Mouse (Mus musculus) forebrain, embryonic 12.5 days (tissue): Measurements from ENCODE around the gene Tet3. TPM values are rescaled to one million over a fixed set of nuclear protein-coding genes. Genes with fewer than 3 reads are reported as not detected.
A peak's percentile ranks its signal among the peaks of the same experiment; 100 is the strongest.

Source experiments
- ATAC-seq: fragments of 200-750 bp; cut with Nextera tagmentation; 2 replicates; pipeline ENCODE4 v1.8.0; 2017; ENCODE audit warnings: moderate TSS enrichment; ENCODE audit not compliant: low FRiP score
- H3K27ac ChIP-seq: fragments of 300-500 bp; sonication (generic); 2 replicates; pipeline ENCODE4 v1.5.1; 2016; ENCODE audit warnings: mild to moderate bottlenecking
- H3K27me3 ChIP-seq: fragments of 300-500 bp; sonication (generic); 2 replicates; pipeline ENCODE4 v1.6.1; 2016; ENCODE audit warnings: mild to moderate bottlenecking
- H3K36me3 ChIP-seq: fragments of 300-500 bp; sonication (generic); replicated peaks from 2 replicates; pipeline ENCODE4 v1.6.1; 2016; ENCODE audit warnings: mild to moderate bottlenecking
- H3K4me1 ChIP-seq: fragments of 300-500 bp; sonication (generic); 2 replicates; pipeline ENCODE4 v1.6.1; 2016
- H3K4me2 ChIP-seq: fragments of 300-500 bp; sonication (generic); 2 replicates; pipeline ENCODE4 v1.6.1; 2016; ENCODE audit warnings: mild to moderate bottlenecking, moderate library complexity
- H3K4me3 ChIP-seq: fragments of 300-500 bp; sonication (generic); replicated peaks from 2 replicates; pipeline ENCODE4 v1.5.1; 2016; ENCODE audit warnings: mild to moderate bottlenecking
- H3K9ac ChIP-seq: fragments of 300-500 bp; sonication (generic); 2 replicates; pipeline ENCODE4 v1.6.1; 2016; ENCODE audit warnings: mild to moderate bottlenecking
- H3K9me3 ChIP-seq: fragments of 300-500 bp; sonication (generic); 2 replicates; pipeline ENCODE4 v1.6.1; 2016
- WGBS: fragments of 180-500 bp; shearing (Covaris S2); methylation state at CpG from one replicate; pipeline ENCODE4 v1.1.7; 2016; 5-methylcytosine and 5-hydroxymethylcytosine counted together
- polyA plus RNA-seq: library from polyadenylated mRNA; unstranded; fragments of >200 nt; fragmentation: Nextera tagmentation; extraction: Ambion mirVana; gene quantifications from 2 replicates; pipeline ENCODE4 v1.2.1, GENCODE M21; 2016

The Tet3 gene
- polyA plus RNA-seq, 1 experiment from 2014 or later, result 62.7 TPM

- Histone ChIP-seq H3K4me1 (no peaks in the 10 kb centered on the region), H3K4me2 (no peak overlapping the region), H3K27ac (no peak overlapping the region), H3K4me3 (no peak overlapping the region), H3K9ac (no peak overlapping the region), H3K9me3 (no peaks in the 10 kb centered on the region), H3K36me3 (no peaks in the 10 kb centered on the region), H3K27me3 (peaks cover 4% of the 10 kb centered on the region; the same call in 1 of the 2 replicates)
- ATAC-seq, result no peak
Measured at GRCm38 (mm10) chr6:83464011-83464410, 5.1 kb upstream of the Tet3 start.

GRCm38 (mm10) chr6:83456984-83457810 is 1.7 kb downstream of the Tet3 start:
- no peaks in the 10 kb centered on the region for H3K36me3 ChIP-seq
- WGBS, result 3% methylated on average over 33 of the region's 33 CpGs
- H3K4me1 ChIP-seq, result peaks cover 48% of the 10 kb centered on the region
- H3K9me3 ChIP-seq, result no peaks in the 10 kb centered on the region
- no peak for ATAC-seq
- H3K27me3 ChIP-seq, result peaks cover 10% of the 10 kb centered on the region; the same call in 1 of the 2 replicates
- H3K4me2 ChIP-seq, result peak overlapping the region; percentile 90
- H3K4me3 ChIP-seq, result peak overlapping the region; percentile 92
- peak overlapping the region; percentile 95 for H3K9ac ChIP-seq
- H3K27ac ChIP-seq, result peak overlapping the region; percentile 97

- ATAC-seq, result peak; percentile 80
- Histone ChIP-seq H3K27ac (peak overlapping the region; percentile 97), H3K9me3 (no peaks in the 10 kb centered on the region), H3K27me3 (peaks cover 10% of the 10 kb centered on the region; the same call in 1 of the 2 replicates), H3K4me1 (peaks cover 56% of the 10 kb centered on the region), H3K36me3 (no peaks in the 10 kb centered on the region), H3K9ac (peak overlapping the region; percentile 95), H3K4me2 (peak overlapping the region; percentile 90), H3K4me3 (peak overlapping the region; percentile 92)
- WGBS, result 2% methylated on average over 30 of the region's 105 CpGs
Measured at GRCm38 (mm10) chr6:83456131-83456983, 2.5 kb downstream of the Tet3 start.

GRCm38 (mm10) chr6:83455328-83456130 is 3.4 kb downstream of the Tet3 start:
- peak overlapping the region; percentile 97 for H3K27ac ChIP-seq
- peaks cover 64% of the 10 kb centered on the region for H3K4me1 ChIP-seq
- H3K4me3 ChIP-seq, result peak overlapping the region; percentile 92
- 3% methylated on average over 11 of the region's 41 CpGs for WGBS
- H3K36me3 ChIP-seq, result no peaks in the 10 kb centered on the region; the same call in 1 of the 2 replicates
- ATAC-seq, result peak; percentile 66
- peaks cover 10% of the 10 kb centered on the region; the same call in 1 of the 2 replicates for H3K27me3 ChIP-seq
- H3K4me2 ChIP-seq, result peak overlapping the region; percentile 90
- H3K9ac ChIP-seq, result peak overlapping the region; percentile 95
- no peaks in the 10 kb centered on the region for H3K9me3 ChIP-seq

- Histone ChIP-seq H3K4me2 (peak overlapping the region; percentile 90), H3K27me3 (0 out of 2 replicates have a peak, but pooled peaks cover 5% of the 10 kb centered on the region), H3K36me3 (peaks cover 6% of the 10 kb centered on the region; the same call in 1 of the 2 replicates), H3K27ac (no peak overlapping the region), H3K9me3 (no peaks in the 10 kb centered on the region), H3K4me1 (peaks cover 76% of the 10 kb centered on the region), H3K4me3 (peak overlapping the region; percentile 92), H3K9ac (peak overlapping the region; percentile 95)
- no peak for ATAC-seq
- WGBS, result 51% methylated on average over 11 of the region's 11 CpGs
Measured at GRCm38 (mm10) chr6:83453706-83454105, 5.2 kb downstream of the Tet3 start.

- H3K27ac ChIP-seq, result no peak overlapping the region
- WGBS, result 82% methylated on average over 7 of the region's 9 CpGs
- no peaks in the 10 kb centered on the region for H3K27me3 ChIP-seq
- peaks cover 20% of the 10 kb centered on the region for H3K36me3 ChIP-seq
- no peak for ATAC-seq
- no peaks in the 10 kb centered on the region for H3K9me3 ChIP-seq
- no peak overlapping the region for H3K9ac ChIP-seq
- peaks cover 72% of the 10 kb centered on the region for H3K4me1 ChIP-seq
- no peak overlapping the region for H3K4me2 ChIP-seq
- no peak overlapping the region for H3K4me3 ChIP-seq
Measured at GRCm38 (mm10) chr6:83450451-83451303, 8.2 kb downstream of the Tet3 start.

- H3K9ac ChIP-seq, result no peak overlapping the region
- no peak overlapping the region for H3K27ac ChIP-seq
- peaks cover 20% of the 10 kb centered on the region for H3K36me3 ChIP-seq
- ATAC-seq, result no peak
- H3K4me3 ChIP-seq, result no peak overlapping the region
- H3K4me1 ChIP-seq, result peaks cover 74% of the 10 kb centered on the region
- H3K4me2 ChIP-seq, result no peak overlapping the region
- 83% methylated on average over 3 of the region's 3 CpGs for WGBS
- no peaks in the 10 kb centered on the region for H3K27me3 ChIP-seq
- no peaks in the 10 kb centered on the region for H3K9me3 ChIP-seq
Measured at GRCm38 (mm10) chr6:83449440-83449839, 9.4 kb downstream of the Tet3 start.

GRCm38 (mm10) chr6:83448911-83449310 is 10.0 kb downstream of the Tet3 start:
- Histone ChIP-seq H3K4me2 (no peak overlapping the region), H3K4me3 (no peak overlapping the region), H3K9me3 (no peaks in the 10 kb centered on the region), H3K4me1 (peaks cover 74% of the 10 kb centered on the region), H3K27ac (no peak overlapping the region), H3K27me3 (no peaks in the 10 kb centered on the region), H3K9ac (no peak overlapping the region), H3K36me3 (peaks cover 20% of the 10 kb centered on the region)
- ATAC-seq, result no peak
- 96% methylated on average over 4 of the region's 4 CpGs for WGBS

- ATAC-seq, result no peak
- 85% methylated on average over 7 of the region's 7 CpGs for WGBS
- Histone ChIP-seq H3K36me3 (peaks cover 20% of the 10 kb centered on the region), H3K9ac (no peak overlapping the region), H3K4me1 (peaks cover 75% of the 10 kb centered on the region), H3K9me3 (no peaks in the 10 kb centered on the region), H3K4me3 (no peak overlapping the region), H3K27me3 (no peaks in the 10 kb centered on the region), H3K4me2 (no peak overlapping the region), H3K27ac (no peak overlapping the region)
Measured at GRCm38 (mm10) chr6:83447031-83447430, 11.9 kb downstream of the Tet3 start.

GRCm38 (mm10) chr6:83445796-83446195 is 13.1 kb downstream of the Tet3 start:
- H3K36me3 ChIP-seq, result peaks cover 20% of the 10 kb centered on the region
- H3K9ac ChIP-seq, result no peak overlapping the region
- no peak overlapping the region for H3K4me3 ChIP-seq
- no peak overlapping the region for H3K4me2 ChIP-seq
- ATAC-seq, result no peak
- H3K9me3 ChIP-seq, result no peaks in the 10 kb centered on the region
- no peaks in the 10 kb centered on the region for H3K27me3 ChIP-seq
- H3K4me1 ChIP-seq, result peaks cover 70% of the 10 kb centered on the region
- no peak overlapping the region for H3K27ac ChIP-seq
- WGBS, result 85% methylated on average over 2 of the region's 2 CpGs
